Mouse (Mus musculus): ENCODE measurements at regions not wholly inside any gene's neighbourhood (a gene's known extent, or its start where the extent isn't known, plus 50 kb on each side); places are given as distances from the start of the nearest gene placed in this dataset.
"Not testable (repeated sequence)": the region's sequence is repeated elsewhere in the genome, so short reads cannot be mapped to it uniquely, and the experiment has no call there.

DNA sequence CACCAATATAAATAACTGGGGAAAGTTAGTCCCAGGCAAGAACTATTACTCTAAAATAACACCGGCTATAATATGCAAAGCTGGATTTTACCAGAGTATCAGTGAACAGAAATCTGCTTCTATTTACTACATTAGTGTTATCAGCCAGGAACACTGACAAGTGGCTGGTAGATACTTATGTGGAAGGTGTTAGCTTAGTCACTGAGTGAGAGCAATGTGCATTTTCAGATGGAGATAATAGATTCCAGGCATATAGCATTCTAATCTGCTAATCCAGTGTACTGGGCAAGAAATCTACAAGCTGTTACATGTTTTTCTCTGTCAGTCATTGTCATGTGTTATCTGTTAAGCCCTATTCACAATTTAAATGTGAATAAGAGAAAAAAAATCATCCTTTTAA is 1054.6 kb upstream of the Rag2 start:
- not testable (repeated sequence) for DNase-seq

DNA sequence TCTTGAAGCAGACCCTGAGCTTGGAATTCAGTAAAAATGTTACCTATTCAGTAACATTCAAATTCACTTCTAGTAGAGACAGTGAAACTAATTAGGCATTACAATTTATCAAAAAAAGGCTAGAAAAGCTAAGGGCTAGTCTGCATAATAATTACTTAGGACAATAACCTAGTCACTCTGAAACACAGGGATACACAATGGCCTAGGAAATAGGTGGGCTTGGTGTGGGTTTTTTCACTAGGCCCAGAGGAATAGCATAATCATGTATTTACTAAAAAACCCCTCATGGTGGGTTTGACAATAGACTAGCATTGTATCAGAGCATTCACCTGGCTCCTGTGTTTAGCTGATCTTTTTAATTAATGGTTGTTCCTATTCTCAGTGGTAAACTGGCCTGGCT is 1033.9 kb upstream of the Rag2 start:
- DNase-seq: not testable (repeated sequence)

DNA sequence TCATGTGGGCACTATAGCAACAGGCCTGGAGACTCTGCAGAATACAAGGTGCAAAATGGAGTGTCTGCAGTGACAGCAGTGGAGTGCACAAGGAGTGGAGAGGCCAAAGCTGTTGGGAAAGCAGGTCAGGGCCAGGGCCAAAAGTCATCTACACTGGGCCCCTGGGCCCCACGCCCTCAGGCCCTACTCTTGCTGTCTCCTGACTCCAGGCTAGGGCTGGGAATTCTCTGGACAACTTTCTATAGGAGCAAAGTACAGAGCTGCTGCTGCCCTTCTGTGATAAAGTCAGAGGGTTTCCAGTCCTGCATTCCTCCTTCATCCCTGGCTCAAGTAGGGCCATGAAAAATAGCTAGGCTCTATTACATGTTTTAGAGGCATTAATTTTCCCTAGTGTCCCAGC is 998.3 kb upstream of the Rag2 start:
- not testable (repeated sequence) for DNase-seq

DNA sequence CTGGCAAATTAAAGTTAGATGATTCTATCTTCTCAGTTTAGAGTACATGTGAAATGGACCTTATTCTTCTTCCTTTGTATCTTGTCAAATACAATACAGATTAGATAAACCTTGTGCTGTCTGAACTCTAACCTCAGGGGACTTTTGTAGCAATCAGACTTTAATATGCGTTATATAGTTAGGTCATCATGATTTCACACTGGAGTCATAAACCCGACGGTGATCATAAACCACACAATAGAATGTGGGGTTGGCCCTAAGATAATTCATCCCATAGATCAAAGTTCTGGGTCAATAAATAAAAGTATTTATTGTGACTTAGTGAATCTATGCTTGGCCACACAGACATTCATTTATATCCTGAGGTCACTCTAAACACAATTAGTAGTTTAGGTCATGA is 971.8 kb upstream of the Rag2 start:
- DNase-seq: not testable (repeated sequence)

DNA sequence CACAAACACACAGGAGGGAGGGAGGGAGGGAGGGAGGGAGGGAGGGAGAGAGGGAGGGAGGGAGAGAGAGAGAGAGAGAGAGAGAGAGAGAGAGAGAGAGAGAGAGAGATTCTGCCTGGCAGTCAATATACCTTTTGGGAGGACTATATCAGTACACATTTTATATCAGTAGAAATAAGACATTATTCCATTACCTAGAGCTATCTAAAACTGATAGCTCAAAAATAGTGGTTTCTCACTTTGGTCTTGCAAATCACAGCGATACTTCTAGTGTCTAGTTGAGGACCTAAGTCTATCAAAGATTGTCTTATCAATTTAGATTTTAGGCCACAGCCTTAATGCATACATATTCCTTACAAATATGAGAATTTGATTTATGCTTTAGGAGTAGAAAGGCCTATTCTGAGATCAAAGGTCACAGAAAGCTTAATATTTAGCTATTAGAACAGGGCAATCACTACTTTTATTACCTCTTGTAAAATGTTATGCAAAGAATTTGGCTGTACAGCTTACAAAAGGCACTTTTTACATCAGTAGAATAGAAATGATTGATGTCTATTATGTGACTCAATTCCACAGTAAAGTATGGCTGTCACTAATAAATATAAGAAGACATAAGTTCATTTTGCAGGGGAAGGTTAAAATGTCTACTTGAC is 953.0 kb upstream of the Rag2 start:
- not testable (repeated sequence) for DNase-seq

DNA sequence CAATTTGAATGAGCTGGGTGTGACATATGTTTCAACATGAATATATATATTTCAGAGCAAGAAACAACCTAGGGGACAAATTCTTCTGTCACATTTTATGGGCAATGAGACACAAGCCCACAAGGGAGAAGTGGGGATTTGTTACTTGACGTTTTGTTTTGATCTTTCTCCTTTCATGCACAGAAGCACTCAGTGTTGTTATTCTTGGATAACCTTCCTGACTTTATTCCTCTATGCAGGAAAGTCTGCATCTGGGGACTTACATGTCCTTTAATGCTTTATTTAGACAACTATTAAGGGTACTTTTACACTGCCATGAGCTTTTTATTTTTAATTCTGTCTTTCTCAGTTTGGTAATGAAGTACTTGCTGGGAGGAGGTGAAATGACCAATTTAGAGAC is 916.1 kb upstream of the Rag2 start:
- not testable (repeated sequence) for DNase-seq

DNA sequence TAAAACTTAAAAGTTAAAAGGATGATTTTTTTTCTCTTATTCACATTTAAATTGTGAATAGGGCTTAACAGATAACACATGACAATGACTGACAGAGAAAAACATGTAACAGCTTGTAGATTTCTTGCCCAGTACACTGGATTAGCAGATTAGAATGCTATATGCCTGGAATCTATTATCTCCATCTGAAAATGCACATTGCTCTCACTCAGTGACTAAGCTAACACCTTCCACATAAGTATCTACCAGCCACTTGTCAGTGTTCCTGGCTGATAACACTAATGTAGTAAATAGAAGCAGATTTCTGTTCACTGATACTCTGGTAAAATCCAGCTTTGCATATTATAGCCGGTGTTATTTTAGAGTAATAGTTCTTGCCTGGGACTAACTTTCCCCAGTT is 881.2 kb upstream of the Rag2 start:
- DNase-seq: not testable (repeated sequence)

DNA sequence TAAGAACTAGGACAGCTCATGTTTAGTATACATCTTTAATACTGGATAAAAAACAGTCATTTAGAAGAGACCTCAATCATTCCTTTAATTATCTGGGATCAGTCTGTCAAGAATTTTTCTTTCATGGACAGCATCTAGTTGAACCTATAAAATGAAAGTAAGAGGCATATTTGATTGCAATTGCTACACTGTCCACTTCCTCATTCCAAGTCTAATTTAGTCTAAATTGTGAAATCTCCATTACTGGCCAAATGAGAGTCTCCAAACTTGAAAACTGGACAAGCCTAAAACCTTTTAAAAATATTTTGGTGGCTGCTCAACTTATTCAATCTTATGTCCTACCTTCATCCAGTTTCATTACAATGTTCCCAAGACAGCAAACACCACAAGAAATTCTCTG is 869.5 kb upstream of the Rag2 start:
- DNase-seq: not testable (repeated sequence)

DNA sequence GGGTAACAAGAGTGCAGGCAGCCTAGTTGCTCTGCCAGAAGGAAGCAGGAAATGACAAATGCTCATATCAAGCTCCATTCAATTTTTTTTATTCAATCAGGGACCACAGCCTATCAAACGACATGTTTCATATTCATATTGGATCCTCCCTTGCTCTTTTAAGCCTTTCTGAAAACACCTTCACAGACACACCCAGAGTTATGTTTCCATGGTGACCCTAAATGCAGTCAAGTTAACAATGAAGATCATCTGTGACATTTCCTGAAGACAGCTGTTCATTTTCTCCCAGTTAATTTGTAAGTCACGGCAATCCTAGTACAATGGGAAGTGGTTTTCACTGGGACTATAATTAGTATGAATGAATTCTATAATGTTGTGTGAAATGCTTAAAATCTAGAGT is 839.1 kb upstream of the Rag2 start:
- DNase-seq: no peak

DNA sequence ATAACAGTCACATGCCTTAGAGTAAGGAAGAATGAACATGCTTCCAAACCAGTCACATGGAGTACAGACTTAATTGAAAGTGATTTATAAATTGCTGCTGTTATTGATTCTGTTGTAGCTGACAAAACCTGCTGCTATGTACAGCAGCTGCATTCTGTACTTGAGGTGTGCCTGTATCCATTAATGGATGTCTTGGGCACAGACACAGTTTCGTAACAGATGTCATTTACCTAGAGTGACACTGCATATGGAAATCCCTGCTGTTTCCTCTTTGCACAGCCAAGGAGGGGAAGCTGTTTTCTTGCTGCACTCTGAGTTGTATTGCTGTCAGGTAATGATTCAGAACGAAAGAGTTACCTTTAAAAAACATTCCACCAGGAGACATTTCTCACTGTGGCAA is 828.9 kb upstream of the Rag2 start:
- peak; percentile 5 for DNase-seq

DNA sequence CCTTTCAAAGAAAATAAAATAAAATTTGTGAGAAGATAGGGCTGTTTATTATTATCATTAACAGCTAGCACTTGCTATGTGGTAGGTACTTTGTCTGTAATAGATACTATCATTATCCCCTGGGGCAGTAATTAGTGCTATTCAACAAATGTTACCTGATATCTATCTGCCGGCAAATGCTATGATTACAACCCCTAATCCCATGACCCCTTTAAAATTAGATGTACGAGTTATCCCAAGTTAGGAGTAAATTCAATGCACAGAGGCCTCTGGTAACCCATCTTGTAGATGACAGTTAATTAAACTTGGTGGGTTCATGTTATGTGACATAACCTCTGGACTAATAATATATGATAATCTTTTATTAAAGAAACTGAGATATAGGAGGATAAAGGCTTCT is 827.7 kb upstream of the Rag2 start:
- DNase-seq: no peak

DNA sequence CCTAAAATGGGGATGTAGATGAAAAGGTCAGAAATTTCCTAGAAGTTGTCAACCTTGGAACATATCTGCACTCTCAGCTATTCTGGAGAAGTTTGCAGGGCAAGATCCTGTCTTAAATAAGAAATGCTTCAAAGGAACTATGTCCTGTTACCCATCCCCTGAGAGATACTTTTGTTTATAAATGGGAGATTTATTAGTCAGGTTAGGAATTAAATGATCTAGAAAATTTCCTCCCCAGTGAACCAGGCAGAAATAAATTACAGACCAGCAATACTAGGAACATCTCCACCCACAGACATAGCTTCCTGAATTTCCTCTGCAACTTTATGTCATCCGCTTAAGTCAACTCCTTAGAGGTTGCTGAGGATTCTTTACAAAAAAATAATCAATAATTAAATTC is 827.0 kb upstream of the Rag2 start:
- DNase-seq: no peak

DNA sequence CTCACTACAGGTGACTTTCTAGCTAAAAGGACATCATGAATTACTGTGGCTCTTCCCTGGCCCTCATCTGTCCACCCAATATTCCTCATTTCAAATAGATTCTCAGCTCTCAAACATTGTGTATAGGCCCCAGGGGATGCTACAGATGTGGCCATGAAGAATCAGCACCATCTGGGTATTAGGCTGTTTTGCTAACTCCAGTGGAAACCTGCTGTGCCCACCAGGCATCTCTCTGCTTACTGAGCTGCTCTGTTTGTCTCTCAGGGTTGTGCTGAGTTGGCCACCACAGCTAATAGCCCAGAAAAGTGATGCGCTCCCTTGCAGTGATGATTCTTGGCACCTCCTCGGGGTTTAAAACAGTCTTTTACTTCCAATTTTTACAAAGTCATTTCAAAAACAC is 812.0 kb upstream of the Rag2 start:
- DNase-seq: no peak

DNA sequence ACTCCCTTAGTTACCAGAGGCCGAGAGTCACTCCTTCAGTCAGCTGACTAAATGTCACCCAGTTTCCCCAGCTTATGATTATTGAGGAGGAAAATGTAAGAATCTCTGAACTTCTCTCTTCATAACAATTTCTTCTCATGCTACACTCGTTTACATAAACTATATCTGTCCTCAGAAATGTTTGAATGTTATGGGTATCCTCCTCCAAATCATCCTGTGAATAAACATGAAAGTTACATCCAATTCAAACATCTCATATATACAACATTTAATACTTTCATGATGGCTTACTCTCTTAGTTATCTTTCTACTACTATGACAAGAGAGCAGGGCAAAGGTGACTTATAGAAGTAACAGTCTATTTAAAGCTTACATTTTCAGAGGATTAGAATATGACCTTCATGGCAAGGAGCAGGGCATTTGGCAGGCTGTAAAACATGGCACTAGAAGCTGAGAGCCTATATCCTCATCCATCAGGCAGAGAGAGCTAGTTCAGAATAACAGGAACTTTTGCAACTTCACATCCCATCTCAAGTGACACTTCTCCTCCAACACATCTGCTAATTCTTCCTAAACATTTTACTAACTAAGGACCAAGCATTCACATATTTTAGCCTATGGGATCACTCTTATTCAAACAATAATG is 809.8 kb upstream of the Rag2 start:
- DNase-seq: no peak

DNA sequence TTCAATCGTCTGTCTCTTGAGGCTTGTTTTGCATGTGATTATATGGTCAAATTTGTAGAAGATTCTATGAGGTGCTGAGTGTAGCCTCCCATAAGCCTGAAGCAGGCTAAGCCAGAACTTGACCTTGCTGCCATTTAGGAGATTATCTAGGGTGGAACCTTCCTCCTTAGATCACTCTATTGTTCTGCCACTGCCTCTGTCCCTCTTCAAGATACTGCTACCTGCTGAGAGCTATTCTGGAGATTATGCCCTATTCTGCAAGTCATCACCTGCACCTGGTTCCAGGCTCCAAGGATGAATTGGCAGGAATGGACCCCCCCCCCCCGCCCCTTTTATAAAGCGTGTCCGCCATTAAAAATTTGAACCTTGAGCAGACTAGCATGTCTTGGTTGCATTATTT is 790.5 kb upstream of the Rag2 start:
- no peak for DNase-seq

DNA sequence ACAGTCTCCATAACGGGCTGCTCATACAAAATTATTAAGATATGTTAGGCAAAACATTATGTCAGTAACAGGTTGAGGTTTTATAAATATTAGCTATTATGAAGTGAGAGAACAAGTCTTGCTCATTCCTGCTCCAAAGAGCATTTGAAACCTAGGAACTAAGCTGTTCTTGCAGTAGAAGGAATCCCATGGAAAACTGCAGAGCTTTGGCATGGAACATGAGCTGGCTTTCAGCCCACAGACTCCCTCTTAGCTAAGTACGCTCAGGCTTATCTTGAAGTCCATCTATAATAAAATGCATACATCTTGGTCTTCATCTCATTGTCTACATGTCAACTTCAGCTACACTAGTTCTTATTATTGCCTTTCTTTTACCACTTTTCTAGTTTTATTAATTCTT is 766.7 kb upstream of the Rag2 start:
- DNase-seq: no peak

DNA sequence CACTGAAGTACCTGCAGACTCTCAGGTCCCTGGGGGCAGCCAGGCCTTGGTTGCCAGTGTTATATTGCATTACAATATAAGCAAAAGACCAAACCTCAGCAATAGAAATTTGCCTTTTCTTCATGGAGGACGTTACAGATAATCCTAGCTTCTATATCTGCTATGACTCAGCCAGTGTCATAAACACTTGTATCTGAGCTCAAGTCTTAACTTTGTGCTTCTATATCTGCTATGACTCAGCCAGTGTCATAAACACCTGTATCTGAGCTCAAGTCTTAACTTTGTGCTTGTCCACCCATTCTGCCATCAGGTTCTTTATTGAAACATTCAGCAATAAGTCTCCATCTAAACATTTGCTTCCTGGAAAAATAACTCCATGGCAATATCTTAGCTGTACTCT is 759.0 kb upstream of the Rag2 start:
- no peak for DNase-seq

Data from right cerebral cortex, postnatal 25 days (tissue).